Mouse (Mus musculus): ENCODE measurements around the gene Ltk. TPM values are rescaled to one million over a fixed set of nuclear protein-coding genes. Genes with fewer than 3 reads are reported as not detected.
A peak's percentile ranks its signal among the peaks of the same experiment; 100 is the strongest.

Gene Ltk
- polyA plus RNA-seq, 2 experiments: 0.05 to 0.08 TPM

DNA sequence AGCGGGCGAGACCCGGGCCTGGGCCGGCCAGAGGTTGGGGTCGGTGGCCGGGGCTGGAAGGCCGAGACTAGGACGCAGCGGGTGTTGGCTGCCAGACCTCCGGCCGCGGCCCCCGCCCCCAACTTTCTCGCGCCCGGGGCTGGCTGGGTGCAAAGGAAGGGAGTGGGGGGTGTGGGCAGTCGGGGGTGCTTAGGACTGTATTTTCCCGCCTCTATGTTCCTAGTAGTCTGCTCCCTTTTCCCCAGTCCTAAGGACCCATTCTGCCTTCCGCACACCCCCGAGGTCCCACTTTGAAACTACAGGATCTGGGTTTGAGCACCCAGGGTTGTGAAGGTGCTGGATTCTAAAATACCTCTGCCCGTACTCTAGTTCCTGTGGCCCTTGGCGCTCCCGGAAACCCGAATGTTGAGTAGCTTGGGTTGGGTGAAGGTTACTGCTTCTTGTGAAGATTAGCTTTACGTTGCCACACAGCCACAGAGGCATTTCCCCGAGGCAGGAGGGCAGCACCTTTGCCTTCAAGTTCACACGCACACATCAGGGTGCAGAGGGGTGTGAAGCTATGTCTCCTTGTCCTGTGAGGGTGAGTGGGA, 39.8 kb upstream of the Ltk start:
- no peak overlapping the region for H3K27ac ChIP-seq
- no peaks in the 10 kb centered on the region for H3K9me3 ChIP-seq (ENCODE audit: control insufficient read depth, low read length)
- peaks cover 0 to 4% of the 10 kb centered on the region in 2 experiments; a peak in 2 of 4 replicates for H3K4me1 ChIP-seq (replicated peaks; ENCODE audit: control insufficient read depth in 2 of 2, insufficient read depth in 2 of 2, low read length in 1 of 2)
- H3K4me3 ChIP-seq (ENCODE audit: insufficient read depth in 1 of 2, low read depth in 2 of 2, low read length in 2 of 2): peak overlapping the region; percentile 29 to 61
- 2% methylated on average over 26 of the region's 27 CpGs for WGBS (ENCODE audit: insufficient replicate concordance)
- H3K9ac ChIP-seq (replicated peaks): 0 out of 2 replicates have a peak overlapping the region, but pooled peaks have one; percentile 27
- H3K36me3 ChIP-seq (replicated peaks; ENCODE audit: control insufficient read depth, insufficient read depth, low read depth): no peaks in the 10 kb centered on the region
- peaks cover 54% of the 10 kb centered on the region for H3K27me3 ChIP-seq (ENCODE audit: control insufficient read depth, insufficient read depth, low read length)
- ATAC-seq (ENCODE audit: insufficient read depth): no peak
- peak overlapping the region; percentile 77 for H3K4me2 ChIP-seq (ENCODE audit: low read depth)
- DNase-seq (ENCODE audit: low read depth in 3 of 3, low spot score in 3 of 3): no peak
- TF ChIP-seq EP300 (IDR thresholded peaks at IDR 0.05; ENCODE audit: low read depth) (no peak), CTCF (IDR thresholded peaks at IDR 0.05; ENCODE audit: low read depth) (no peak)

DNA sequence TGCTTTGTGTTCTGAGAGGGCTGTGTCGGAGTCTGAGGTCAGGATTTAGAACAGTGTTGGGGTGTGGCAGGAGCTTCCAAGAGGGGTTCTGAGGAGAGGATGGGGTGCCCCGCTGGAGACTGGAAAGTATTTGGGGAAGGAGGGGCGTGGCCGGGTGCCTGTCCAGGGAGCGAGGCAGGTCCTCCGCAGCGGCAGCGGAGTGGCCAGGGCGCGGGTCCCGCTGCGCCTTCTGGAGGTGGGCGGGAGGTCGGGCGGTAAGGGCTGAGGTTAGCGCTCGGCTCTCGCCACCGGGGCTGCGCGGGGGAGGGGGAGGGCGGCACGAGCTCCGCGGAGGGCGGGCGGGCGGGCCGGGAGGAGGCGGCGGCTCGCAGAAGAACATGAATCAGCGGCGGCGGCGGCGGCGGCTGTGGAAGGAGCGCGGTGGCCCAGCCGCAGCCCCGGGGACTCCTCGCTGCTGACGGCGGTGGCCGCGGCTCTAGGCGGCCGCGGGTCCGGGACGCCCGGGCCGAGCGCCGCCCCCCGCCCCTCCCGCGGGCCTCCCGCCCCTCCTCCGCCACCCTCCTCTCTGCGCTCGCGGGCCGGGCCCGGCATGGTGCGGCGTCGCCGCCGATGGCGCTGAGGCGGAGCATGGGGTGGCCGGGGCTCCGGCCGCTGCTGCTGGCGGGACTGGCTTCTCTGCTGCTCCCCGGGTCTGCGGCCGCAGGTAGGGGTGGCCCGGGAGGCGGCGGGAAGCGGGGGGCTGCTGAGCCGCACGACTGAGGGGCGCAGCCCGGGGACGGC, 39.1 kb upstream of the Ltk start:
- ATAC-seq (ENCODE audit: insufficient read depth): peak; percentile 51
- H3K9me3 ChIP-seq (ENCODE audit: control insufficient read depth, low read length): no peaks in the 10 kb centered on the region
- TF ChIP-seq EP300 (IDR thresholded peaks at IDR 0.05; ENCODE audit: low read depth) (no peak), CTCF (IDR thresholded peaks at IDR 0.05; ENCODE audit: low read depth) (no peak)
- DNase-seq (ENCODE audit: low read depth in 3 of 3, low spot score in 3 of 3): no peak
- peak overlapping the region; percentile 77 for H3K4me2 ChIP-seq (ENCODE audit: low read depth)
- 2% methylated on average over 65 of the region's 89 CpGs for WGBS (ENCODE audit: insufficient replicate concordance)
- no peaks in the 10 kb centered on the region for H3K36me3 ChIP-seq (replicated peaks; ENCODE audit: control insufficient read depth, insufficient read depth, low read depth)
- H3K4me1 ChIP-seq (replicated peaks; ENCODE audit: control insufficient read depth in 2 of 2, insufficient read depth in 2 of 2, low read length in 1 of 2): peaks cover 0 to 4% of the 10 kb centered on the region in 2 experiments; a peak in 2 of 4 replicates
- H3K27ac ChIP-seq: no peak overlapping the region
- H3K9ac ChIP-seq (replicated peaks): peak overlapping the region; percentile 27; the same call in 1 of the 2 replicates
- peak overlapping the region; percentile 24 to 61 for H3K4me3 ChIP-seq (ENCODE audit: insufficient read depth in 1 of 2, low read depth in 2 of 2, low read length in 2 of 2)
- H3K27me3 ChIP-seq (ENCODE audit: control insufficient read depth, insufficient read depth, low read length): peaks cover 54% of the 10 kb centered on the region

DNA sequence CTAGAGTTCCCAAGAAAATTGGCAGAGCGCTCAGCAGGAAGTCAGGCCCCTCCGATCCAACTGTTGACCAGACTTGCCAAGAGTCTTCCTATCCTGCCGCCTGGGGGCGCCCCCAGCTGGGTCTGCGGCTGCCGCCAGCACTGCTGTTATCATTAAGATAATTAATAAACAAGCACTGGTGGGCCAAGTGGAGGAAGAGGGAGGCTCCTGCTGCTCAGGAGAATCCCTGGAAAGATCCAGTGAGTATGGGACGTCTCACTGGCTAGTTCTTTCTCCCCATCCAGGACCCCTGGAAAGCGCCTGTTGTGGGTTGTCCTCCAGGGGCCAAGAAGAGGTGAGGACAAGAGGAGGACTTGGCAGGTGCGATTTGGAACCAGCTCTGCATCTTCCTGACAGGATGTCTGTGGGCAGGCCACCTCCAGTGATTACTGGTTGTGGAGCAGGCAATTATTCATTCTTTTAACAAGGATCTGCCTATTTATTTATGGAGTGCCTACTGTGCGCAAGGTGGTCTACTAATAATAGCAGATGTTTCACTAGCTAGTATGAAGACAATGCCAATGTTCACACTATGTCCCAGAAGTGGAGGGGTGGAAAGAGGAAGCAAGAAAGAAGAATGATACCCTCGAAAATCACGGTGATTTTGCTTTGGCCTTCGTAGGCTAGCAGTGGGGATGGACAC, 38.2 kb upstream of the Ltk start:
- peaks cover 54% of the 10 kb centered on the region for H3K27me3 ChIP-seq (ENCODE audit: control insufficient read depth, insufficient read depth, low read length)
- no peak overlapping the region for H3K4me2 ChIP-seq (ENCODE audit: low read depth)
- peaks cover 0 to 4% of the 10 kb centered on the region in 2 experiments; a peak in 2 of 4 replicates for H3K4me1 ChIP-seq (replicated peaks; ENCODE audit: control insufficient read depth in 2 of 2, insufficient read depth in 2 of 2, low read length in 1 of 2)
- no peak overlapping the region for H3K4me3 ChIP-seq (ENCODE audit: insufficient read depth in 1 of 2, low read depth in 2 of 2, low read length in 2 of 2)
- H3K36me3 ChIP-seq (replicated peaks; ENCODE audit: control insufficient read depth, insufficient read depth, low read depth): no peaks in the 10 kb centered on the region
- no peak overlapping the region for H3K9ac ChIP-seq (replicated peaks)
- DNase-seq (ENCODE audit: low read depth in 3 of 3, low spot score in 3 of 3) (peak in 1 of 3 experiments; percentile 20), ATAC-seq (ENCODE audit: insufficient read depth) (no peak)
- 11% methylated on average over 13 of the region's 13 CpGs for WGBS (ENCODE audit: insufficient replicate concordance)
- TF ChIP-seq EP300 (IDR thresholded peaks at IDR 0.05; ENCODE audit: low read depth): no peak
- peak; percentile 64 for TF ChIP-seq CTCF (IDR thresholded peaks at IDR 0.05; ENCODE audit: low read depth)
- H3K9me3 ChIP-seq (ENCODE audit: control insufficient read depth, low read length): no peaks in the 10 kb centered on the region
- no peak overlapping the region for H3K27ac ChIP-seq

DNA sequence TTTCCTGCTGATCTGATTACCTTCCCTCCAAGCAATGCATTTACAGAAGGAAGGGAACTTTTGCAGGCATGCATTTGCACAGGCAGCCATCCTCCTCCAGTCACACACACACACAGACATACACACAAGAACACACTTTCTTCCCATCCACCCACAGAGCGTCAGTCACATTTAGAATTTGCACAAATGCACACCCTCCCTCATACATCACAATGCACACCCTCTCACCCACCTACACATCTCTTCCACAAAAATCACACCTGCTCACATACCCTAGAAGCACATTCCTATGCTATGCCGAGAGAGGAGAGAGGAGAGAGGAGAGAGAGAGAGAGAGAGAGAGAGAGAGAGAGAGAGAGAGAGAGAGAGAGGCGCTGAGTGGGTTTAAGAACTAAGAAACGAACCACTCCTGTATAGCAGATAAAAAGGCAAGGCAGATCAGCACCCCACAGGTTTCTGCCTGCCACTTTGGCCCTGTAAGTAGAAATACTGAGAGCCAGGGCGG, 37.1 kb upstream of the Ltk start, which contains the start of gene Tyro3:
Gene Tyro3, plus strand, starts transcription at position 455 of the 505 bp plus-strand sequence.
- ATAC-seq (ENCODE audit: insufficient read depth) (no peak), DNase-seq (ENCODE audit: low read depth in 3 of 3, low spot score in 3 of 3) (no peak)
- TF ChIP-seq CTCF (IDR thresholded peaks at IDR 0.05; ENCODE audit: low read depth) (no peak), EP300 (IDR thresholded peaks at IDR 0.05; ENCODE audit: low read depth) (no peak)
- Histone ChIP-seq H3K36me3 (replicated peaks; ENCODE audit: control insufficient read depth, insufficient read depth, low read depth) (no peaks in the 10 kb centered on the region), H3K27me3 (ENCODE audit: control insufficient read depth, insufficient read depth, low read length) (peaks cover 54% of the 10 kb centered on the region), H3K27ac (no peak within 1 kb of the TSS), H3K4me1 (replicated peaks; ENCODE audit: control insufficient read depth in 2 of 2, insufficient read depth in 2 of 2, low read length in 1 of 2) (peaks cover 0 to 4% of the 10 kb centered on the region in 2 experiments; a peak in 2 of 4 replicates), H3K9me3 (ENCODE audit: control insufficient read depth, low read length) (no peaks in the 10 kb centered on the region), H3K9ac (replicated peaks) (no peak within 1 kb of the TSS), H3K4me2 (ENCODE audit: low read depth) (no peak within 1 kb of the TSS), H3K4me3 (ENCODE audit: insufficient read depth in 1 of 2, low read depth in 2 of 2, low read length in 2 of 2) (no peak within 1 kb of the TSS)
- 47% methylated on average over 5 of the region's 5 CpGs for WGBS (ENCODE audit: insufficient replicate concordance)
